Mouse (Mus musculus): Measurements from ENCODE around the gene 3830403N18Rik. TPM values are rescaled to one million over a fixed set of nuclear protein-coding genes. Genes with fewer than 3 reads are reported as not detected.
"Not testable (repeated sequence)": the region's sequence is repeated elsewhere in the genome, so short reads cannot be mapped to it uniquely, and the experiment has no call there.

Gene 3830403N18Rik
- not detected for total RNA-seq (2021)
- long read RNA-seq, experiment 1: 0 reads
- long read RNA-seq, experiment 2: 0 reads

- not testable (repeated sequence) for DNase-seq
Measured at GRCm38 (mm10) chrX:56136336-56136909, at the start of gene 3830403N18Rik. 3830403N18Rik (plus strand) TSS chrX:56136572.

GRCm38 (mm10) chrX:56151396-56151795, 15.0 kb downstream of the 3830403N18Rik start:
- DNase-seq: no peak

- DNase-seq: not testable (repeated sequence)
Measured at GRCm38 (mm10) chrX:56186449-56186848, 50.1 kb downstream of the 3830403N18Rik start.

Other genes with a start within 250 kb of the 3830403N18Rik start
- not detected for gene Gm773, start 76.3 kb downstream of the 3830403N18Rik start, total RNA-seq (2021)
- 1 to 10 TPM; 2.8 to 3.8 TPM for gene Zfp449, start 209.8 kb downstream of the 3830403N18Rik start, total RNA-seq (2021)
- gene Smim10l2a, start 238.0 kb downstream of the 3830403N18Rik start, total RNA-seq (2021): under 1 TPM; 0.40 to 0.83 TPM